ENCODE assay signal across 8 mouse cellular contexts in genomic region chr8:60859605-60860004, GRCm38 (mm10). TPM values are rescaled to one million over a fixed set of nuclear protein-coding genes. Genes with fewer than 3 reads are reported as not detected.
DNase-seq lines count a peak whose midpoint lies in the region; ATAC-seq lines count a peak whose summit lies in the region.

No protein-coding gene starts in this region.

- no peak overlapping the region for H3K27ac ChIP-seq in midbrain, embryonic 12.5 days (replicated peaks)
- H3K27ac ChIP-seq in midbrain, embryonic 13.5 days: no peak overlapping the region
- no peak overlapping the region for H3K27ac ChIP-seq in hindbrain, embryonic 13.5 days

- H3K4me1 ChIP-seq in midbrain, embryonic 12.5 days: no peaks in the 10 kb centered on the region
- no peaks in the 10 kb centered on the region for H3K4me1 ChIP-seq in midbrain, embryonic 13.5 days (replicated peaks)
- H3K4me1 ChIP-seq in hindbrain, embryonic 13.5 days (replicated peaks): no peaks in the 10 kb centered on the region

- no peaks in the 10 kb centered on the region for H3K27me3 ChIP-seq in midbrain, embryonic 12.5 days
- H3K27me3 ChIP-seq in midbrain, embryonic 13.5 days: no peaks in the 10 kb centered on the region
- no peaks in the 10 kb centered on the region for H3K27me3 ChIP-seq in hindbrain, embryonic 13.5 days

- H3K4me3 ChIP-seq in midbrain, embryonic 12.5 days: no peak overlapping the region
- H3K4me3 ChIP-seq in midbrain, embryonic 13.5 days (replicated peaks): no peak overlapping the region
- no peak overlapping the region for H3K4me3 ChIP-seq in hindbrain, embryonic 13.5 days

- H3K36me3 ChIP-seq in midbrain, embryonic 12.5 days: no peaks in the 10 kb centered on the region
- no peaks in the 10 kb centered on the region for H3K36me3 ChIP-seq in midbrain, embryonic 13.5 days
- H3K36me3 ChIP-seq in hindbrain, embryonic 13.5 days: no peaks in the 10 kb centered on the region

- H3K9me3 ChIP-seq in midbrain, embryonic 12.5 days: no peaks in the 10 kb centered on the region
- H3K9me3 ChIP-seq in midbrain, embryonic 13.5 days: no peaks in the 10 kb centered on the region
- H3K9me3 ChIP-seq in hindbrain, embryonic 13.5 days: no peaks in the 10 kb centered on the region

- H3K4me2 ChIP-seq in midbrain, embryonic 12.5 days (replicated peaks): no peak overlapping the region
- H3K4me2 ChIP-seq in midbrain, embryonic 13.5 days (replicated peaks): no peak overlapping the region
- H3K4me2 ChIP-seq in hindbrain, embryonic 13.5 days: no peak overlapping the region

- DNase-seq in adrenal gland, postnatal 14 days: peak; percentile 56
- DNase-seq in layer of hippocampus, adult 8-10 months (ENCODE audit: low spot score in 2 of 2): peak; percentile 43 to 58
- DNase-seq in right cerebral cortex, postnatal 14 days: peak; percentile 18
- no peak for DNase-seq in cerebellum, adult 9-10 months

- 85% methylated on average over 9 of the region's 9 CpGs for WGBS in midbrain, embryonic 12.5 days
- 87% methylated on average over 9 of the region's 9 CpGs for WGBS in midbrain, embryonic 13.5 days
- whole genome bisulfite sequencing in hindbrain, embryonic 13.5 days: 85% methylated on average over 9 of the region's 9 CpGs

- no peak overlapping the region for H3K9ac ChIP-seq in midbrain, embryonic 12.5 days (replicated peaks)
- H3K9ac ChIP-seq in midbrain, embryonic 13.5 days (replicated peaks): no peak overlapping the region
- no peak overlapping the region for H3K9ac ChIP-seq in hindbrain, embryonic 13.5 days

- 0 out of 2 replicates have a peak, but pooled peaks have one; percentile 27 for ATAC-seq in midbrain, embryonic 12.5 days (ENCODE audit: low FRiP score, low read depth)
- ATAC-seq in midbrain, embryonic 13.5 days: no peak
- no peak for ATAC-seq in activated CD4-positive, CD25-positive, alpha-beta regulatory T cell, adult 4 months
- ATAC-seq in hindbrain, embryonic 13.5 days (ENCODE audit: low FRiP score): no peak

RNA-seq across cellular contexts. Expression of gene Hpf1, which starts 30.6 kb away (rescaled TPM):
- 114 and 117 TPM in 2 replicates for polyA plus RNA-seq in midbrain, embryonic 12.5 days (2016; fragmentation: Nextera tagmentation; extraction: Ambion mirVana)
- 105 and 109 TPM in 2 replicates for polyA plus RNA-seq in midbrain, embryonic 13.5 days (2015; fragmentation: Nextera tagmentation; extraction: Ambion mirVana)
- 25.9 and 30.3 TPM in 2 replicates for total RNA-seq in adrenal gland, postnatal 14 days (2021)
- total RNA-seq in layer of hippocampus, adult 8-10 months (2022): 10 to 100 TPM; 47.8 to 58.7 (median 53.5) TPM
- 10 to 100 TPM; 55.4 to 56.7 TPM for polyA plus RNA-seq in activated CD4-positive, CD25-positive, alpha-beta regulatory T cell, adult 4 months (2017; shearing (Covaris generic))
- polyA plus RNA-seq in hindbrain, embryonic 13.5 days (2015; fragmentation: Nextera tagmentation; extraction: Ambion mirVana): 109 and 112 TPM in 2 replicates
